In genomic region chr19:43815661-43816414, GRCm38 (mm10) we compare ENCODE assay signal across 8 mouse cellular contexts. TPM values are rescaled to one million over a fixed set of nuclear protein-coding genes. Genes with fewer than 3 reads are reported as not detected.
DNase-seq lines count a peak whose midpoint lies in the region; ATAC-seq and TF ChIP-seq lines count a peak whose summit lies in the region.

No protein-coding gene starts in this region.

- peaks cover 3% of the 10 kb centered on the region; the same call in 1 of the 2 replicates for H3K4me1 ChIP-seq in bone marrow, adult 2 months (ENCODE audit: control insufficient read depth, insufficient read depth, low read length)
- peaks cover 7% of the 10 kb centered on the region for H3K4me1 ChIP-seq in intestine, embryonic 15.5 days (replicated peaks)
- peaks cover 22% of the 10 kb centered on the region for H3K4me1 ChIP-seq in small intestine, adult 2 months (ENCODE audit: control insufficient read depth, insufficient read depth, insufficient read length, low read length)
- H3K4me1 ChIP-seq in forebrain, embryonic 10.5 days = no peaks in the 10 kb centered on the region

- H3K4me2 ChIP-seq in intestine, embryonic 15.5 days (replicated peaks) = peak overlapping the region; percentile 32; the same call in 1 of the 2 replicates

- TF ChIP-seq CTCF in bone marrow, adult 2 months (IDR thresholded peaks at IDR 0.05; ENCODE audit: control insufficient read depth, insufficient read depth, low read length) = no peak
- no peak for TF ChIP-seq CTCF in small intestine, adult 2 months (IDR thresholded peaks at IDR 0.05; ENCODE audit: extremely low read depth, insufficient read length, insufficient replicate concordance, low read depth, low read length)

- no peak overlapping the region for H3K27ac ChIP-seq in bone marrow, adult 2 months (ENCODE audit: control insufficient read depth, insufficient read depth, low read depth, low read length, poor library complexity)
- no peak overlapping the region; the same call in 1 of the 2 replicates for H3K27ac ChIP-seq in intestine, embryonic 15.5 days
- 0 out of 2 replicates have a peak overlapping the region, but pooled peaks have one; percentile 3 for H3K27ac ChIP-seq in small intestine, adult 2 months (ENCODE audit: insufficient read depth, low read depth, low read length)
- H3K27ac ChIP-seq in forebrain, embryonic 10.5 days = no peak overlapping the region

- peak; percentile 2 for DNase-seq in left cerebral cortex, adult 11 months (ENCODE audit: low spot score)
- no peak for DNase-seq in left cerebral cortex, postnatal 4 days
- no peak for DNase-seq in spleen, postnatal 36 days (ENCODE audit: low spot score in 2 of 2)
- no peak for DNase-seq in kidney, adult 9 months
- no peak for DNase-seq in forebrain, embryonic 10.5 days (ENCODE audit: extremely low spot score, low spot score)

- no peaks in the 10 kb centered on the region for H3K27me3 ChIP-seq in intestine, embryonic 15.5 days (replicated peaks)
- H3K27me3 ChIP-seq in small intestine, adult 2 months (ENCODE audit: control insufficient read depth, insufficient read depth, low read length) = no peaks in the 10 kb centered on the region
- H3K27me3 ChIP-seq in forebrain, embryonic 10.5 days (ENCODE audit: poor library complexity, severe bottlenecking) = no peaks in the 10 kb centered on the region

- no peak for TF ChIP-seq POLR2A in bone marrow, adult 2 months (IDR thresholded peaks at IDR 0.05; ENCODE audit: borderline replicate concordance, control insufficient read depth, low read depth, low read length)
- TF ChIP-seq POLR2A in small intestine, adult 2 months (IDR thresholded peaks at IDR 0.05; ENCODE audit: low read depth, low read length) = no peak

- no peak for ATAC-seq in intestine, embryonic 15.5 days

- H3K9me3 ChIP-seq in intestine, embryonic 15.5 days = no peaks in the 10 kb centered on the region
- no peaks in the 10 kb centered on the region for H3K9me3 ChIP-seq in forebrain, embryonic 10.5 days

- H3K36me3 ChIP-seq in intestine, embryonic 15.5 days = no peaks in the 10 kb centered on the region
- peaks cover 64% of the 10 kb centered on the region for H3K36me3 ChIP-seq in small intestine, adult 2 months (ENCODE audit: control insufficient read depth, insufficient read depth, low read length)
- no peaks in the 10 kb centered on the region for H3K36me3 ChIP-seq in forebrain, embryonic 10.5 days (replicated peaks)

- peak overlapping the region; percentile 35 for H3K4me3 ChIP-seq in bone marrow, adult 2 months (replicated peaks; ENCODE audit: control insufficient read depth, low read depth, low read length)
- 0 out of 2 replicates have a peak overlapping the region, but pooled peaks have one; percentile 6 for H3K4me3 ChIP-seq in intestine, embryonic 15.5 days (replicated peaks)
- peak overlapping the region; percentile 26 for H3K4me3 ChIP-seq in small intestine, adult 2 months (ENCODE audit: low read depth, low read length)
- no peak overlapping the region for H3K4me3 ChIP-seq in forebrain, embryonic 10.5 days

- intact Hi-C loops in left cerebral cortex, postnatal 4 days (cut with DNase I) = no loop called here

- WGBS in bone marrow, adult 2 months = 26% methylated on average over 14 of the region's 14 CpGs
- WGBS in intestine, embryonic 15.5 days = 45% methylated on average over 14 of the region's 14 CpGs
- WGBS in small intestine, adult 2 months = 18% methylated on average over 14 of the region's 14 CpGs
- 90% methylated on average over 14 of the region's 14 CpGs for WGBS in forebrain, embryonic 10.5 days

- no peak overlapping the region for H3K9ac ChIP-seq in intestine, embryonic 15.5 days

RNA-seq across cellular contexts. Expression of gene Abcc2, which starts 33.8 kb away (rescaled TPM):
- total RNA-seq in left cerebral cortex, postnatal 4 days (2021) = under 1 TPM; 0.26 to 0.28 TPM
- polyA plus RNA-seq in bone marrow, adult 2 months (2011; ENCODE audit: insufficient read depth, insufficient read length, low replicate concordance, missing spikeins) = 0.66 and 0.75 TPM in 2 replicates
- polyA plus RNA-seq in intestine, embryonic 15.5 days (2015; fragmentation: Nextera tagmentation; extraction: Ambion mirVana) = 16.7 and 24.3 TPM in 2 replicates
- polyA plus RNA-seq in small intestine, adult 2 months (2012; rRNA removed) = 25.3 and 49.5 TPM in 2 replicates
- polyA plus RNA-seq in forebrain, embryonic 10.5 days (2016; fragmentation: Nextera tagmentation; extraction: Ambion mirVana) = not detected in 2 replicates

Comparison
In these comparisons a context has a peak if more than half of its experiments do, and no peak if none do; other contexts are left out.
1. RNA of gene Abcc2, which starts 33.8 kb away (polyA plus RNA-seq): 25.3 to 49.5 TPM in small intestine, adult 2 months and 16.7 to 24.3 TPM in intestine, embryonic 15.5 days; 0.66 to 0.75 TPM in bone marrow, adult 2 months and not detected in forebrain, embryonic 10.5 days; every median in the first group is over 10 times any median in the second.